Mouse (Mus musculus) midbrain, embryonic 14.5 days (tissue): ENCODE data around the gene Gm9918. TPM values are rescaled to one million over a fixed set of nuclear protein-coding genes. Genes with fewer than 3 reads are reported as not detected.

Experiments
- ATAC-seq: fragments of 200-750 bp; cut with Nextera tagmentation; 2 replicates; pipeline ENCODE4 v1.8.0; 2017; ENCODE audit warnings: moderate number of reproducible peaks, moderate library complexity; ENCODE audit not compliant: low FRiP score, low TSS enrichment
- DNase-seq: peaks from one replicate; pipeline ENCODE4 v3.0.0-alpha.2; 2015
- H3K27ac ChIP-seq: fragments of 300-500 bp; sonication (generic); replicated peaks from 2 replicates; pipeline ENCODE4 v1.5.1; 2014; ENCODE audit warnings: mild to moderate bottlenecking, low read depth, low read length, moderate library complexity
- H3K27me3 ChIP-seq: fragments of 300-500 bp; sonication (generic); 2 replicates; pipeline ENCODE4 v1.6.1; 2014; ENCODE audit warnings: low read length, control low read depth, mixed read lengths; ENCODE audit not compliant: control insufficient read depth, insufficient read depth
- H3K36me3 ChIP-seq: fragments of 300-500 bp; sonication (generic); 2 replicates; pipeline ENCODE4 v1.6.1; 2014; ENCODE audit warnings: low read length, control low read depth; ENCODE audit not compliant: control insufficient read depth, insufficient read depth
- H3K4me1 ChIP-seq: fragments of 300-500 bp; sonication (generic); 2 replicates; pipeline ENCODE4 v1.6.1; 2014; ENCODE audit warnings: mild to moderate bottlenecking, antibody characterized with exemption, low read length, control low read depth; ENCODE audit not compliant: control insufficient read depth, insufficient read depth
- H3K4me2 ChIP-seq: fragments of 300-500 bp; sonication (generic); 2 replicates; pipeline ENCODE4 v1.6.1; 2014; ENCODE audit warnings: mild to moderate bottlenecking, low read length, moderate library complexity
- H3K4me3 ChIP-seq: fragments of 300-500 bp; sonication (generic); replicated peaks from 2 replicates; pipeline ENCODE4 v1.5.1; 2014; ENCODE audit warnings: low read depth, low read length
- H3K9ac ChIP-seq: fragments of 300-500 bp; sonication (generic); replicated peaks from 2 replicates; pipeline ENCODE4 v1.6.1; 2014; ENCODE audit warnings: mild to moderate bottlenecking, low read length, moderate library complexity
- H3K9me3 ChIP-seq: fragments of 300-500 bp; sonication (generic); 2 replicates; pipeline ENCODE4 v1.6.1; 2016; ENCODE audit warnings: low read length, control low read depth, mixed read lengths; ENCODE audit not compliant: control insufficient read depth
- WGBS: fragments of 180-500 bp; shearing (Covaris S2); extraction: QIAGEN DNeasy Blood & Tissue Kit; methylation state at CpG from one replicate; pipeline ENCODE4 v1.1.7; 2014; 5-methylcytosine and 5-hydroxymethylcytosine counted together
- polyA plus RNA-seq: library from polyadenylated mRNA; unstranded; fragments of >200 nt; fragmentation: Nextera tagmentation; extraction: Ambion mirVana; gene quantifications from 2 replicates; pipeline ENCODE4 v1.2.1, GENCODE M21; 2014

Gm9918 gene
- polyA plus RNA-seq, 1 experiment from 2014 or later = not detected

DNA sequence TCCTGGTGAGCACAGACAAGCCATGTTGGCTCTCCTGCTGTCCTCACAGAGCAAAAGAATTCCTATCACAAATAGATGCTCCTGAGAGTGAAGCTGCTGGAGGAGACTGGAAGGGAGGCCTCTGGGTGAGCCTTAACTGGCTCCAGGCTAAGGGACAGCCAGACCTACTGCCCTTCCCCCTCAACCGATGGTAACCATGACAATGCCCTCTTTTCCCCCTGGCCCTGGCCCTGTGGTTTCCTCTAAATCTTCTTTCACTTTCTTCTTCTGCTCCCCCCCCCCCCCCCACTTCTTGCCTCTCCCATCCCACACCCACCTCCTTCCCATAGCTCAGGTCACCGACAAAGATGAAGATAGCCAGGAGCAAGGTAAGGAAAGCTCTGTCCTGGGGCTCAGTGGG, 36.5 kb upstream of the Gm9918 start:
- WGBS = 30% methylated on average over 2 of the region's 2 CpGs
- no peaks in the 10 kb centered on the region for H3K27me3 ChIP-seq
- H3K4me2 ChIP-seq = no peak overlapping the region
- no peak overlapping the region for H3K27ac ChIP-seq
- H3K4me1 ChIP-seq = 0 out of 2 replicates have a peak, but pooled peaks cover 6% of the 10 kb centered on the region
- ATAC-seq (no peak), DNase-seq (no peak)
- no peaks in the 10 kb centered on the region for H3K36me3 ChIP-seq
- H3K9me3 ChIP-seq = no peaks in the 10 kb centered on the region
- H3K9ac ChIP-seq = no peak overlapping the region
- no peak overlapping the region for H3K4me3 ChIP-seq

DNA sequence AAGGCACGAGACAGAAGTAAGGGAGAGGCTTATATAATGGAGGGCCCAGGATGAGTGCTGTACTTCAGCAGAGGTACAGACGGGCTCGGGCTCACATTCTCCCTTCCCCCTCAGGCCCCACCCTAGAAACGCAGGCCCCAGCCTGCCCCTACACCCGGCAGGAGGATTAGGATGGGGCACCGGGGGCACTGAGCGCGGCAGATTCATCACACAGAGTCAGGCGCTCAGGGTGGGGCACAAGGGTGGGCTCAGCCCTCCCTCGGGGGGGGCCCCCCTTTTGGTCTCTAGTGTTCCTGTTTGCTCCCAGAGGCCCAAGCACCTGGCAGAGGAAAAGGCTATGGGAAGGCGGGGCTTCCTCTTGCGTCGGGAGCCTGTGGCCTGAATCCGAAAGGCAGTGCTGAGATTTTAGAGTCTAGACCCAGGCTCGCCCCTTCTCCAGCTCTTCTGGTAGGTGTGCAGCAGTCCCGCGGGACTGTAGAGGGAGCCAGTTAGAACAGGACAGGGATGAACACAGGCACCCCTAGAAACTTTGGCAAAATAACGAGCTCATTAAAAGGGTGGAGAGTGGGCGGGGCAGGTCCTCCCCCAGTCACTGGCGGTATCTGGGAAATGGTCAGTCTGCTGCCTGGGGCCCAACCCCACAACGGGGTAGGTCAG, 34.9 kb upstream of the Gm9918 start:
- no peaks in the 10 kb centered on the region for H3K36me3 ChIP-seq
- H3K9ac ChIP-seq = no peak overlapping the region
- ATAC-seq (no peak; the same call in 1 of the 2 replicates), DNase-seq (no peak)
- no peak overlapping the region for H3K27ac ChIP-seq
- H3K4me2 ChIP-seq = peak overlapping the region; percentile 11
- no peak overlapping the region for H3K4me3 ChIP-seq
- 18% methylated on average over 21 of the region's 21 CpGs for WGBS
- H3K27me3 ChIP-seq = no peaks in the 10 kb centered on the region
- H3K9me3 ChIP-seq = no peaks in the 10 kb centered on the region
- H3K4me1 ChIP-seq = 0 out of 2 replicates have a peak, but pooled peaks cover 6% of the 10 kb centered on the region

DNA sequence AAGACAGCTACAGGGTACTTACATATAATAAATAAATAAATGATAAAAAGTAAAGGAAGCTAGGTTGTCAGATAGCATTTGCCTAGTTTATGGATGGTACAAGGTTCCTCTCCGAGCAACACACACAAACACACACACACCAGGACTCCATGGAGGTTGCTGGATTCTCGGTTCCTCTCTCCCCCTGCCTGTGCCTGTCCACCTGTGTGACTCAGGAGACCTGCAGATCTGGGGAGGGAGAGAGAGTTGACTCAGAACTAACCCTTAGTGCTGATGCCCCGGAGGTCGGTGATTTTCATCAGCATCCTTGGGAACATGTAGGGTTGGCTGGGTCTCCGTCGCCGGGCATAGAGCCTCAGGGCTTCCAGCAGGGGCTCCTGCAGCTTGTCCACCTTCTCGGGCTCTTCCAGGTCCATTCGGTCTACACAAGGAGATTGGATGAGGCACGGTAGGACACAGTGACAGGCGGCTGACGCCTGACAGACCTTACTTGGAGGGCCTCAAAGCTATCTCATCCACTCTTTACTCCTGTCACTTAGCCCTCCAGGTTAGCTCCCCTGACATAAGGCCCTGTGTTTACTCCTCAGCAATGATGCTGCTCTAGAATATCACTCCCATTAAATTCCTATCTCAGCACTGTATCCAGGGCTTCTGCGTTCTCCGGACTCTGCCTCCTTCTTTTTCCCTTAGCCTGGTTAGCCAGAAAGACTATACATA, 31.7 kb upstream of the Gm9918 start:
- ATAC-seq (no peak), DNase-seq (no peak)
- 83% methylated on average over 14 of the region's 14 CpGs for WGBS
- Histone ChIP-seq H3K4me1 (0 out of 2 replicates have a peak, but pooled peaks cover 6% of the 10 kb centered on the region), H3K4me3 (no peak overlapping the region), H3K4me2 (no peak overlapping the region), H3K27me3 (peaks cover 13% of the 10 kb centered on the region), H3K9me3 (no peaks in the 10 kb centered on the region), H3K36me3 (no peaks in the 10 kb centered on the region), H3K9ac (no peak overlapping the region), H3K27ac (no peak overlapping the region)

DNA sequence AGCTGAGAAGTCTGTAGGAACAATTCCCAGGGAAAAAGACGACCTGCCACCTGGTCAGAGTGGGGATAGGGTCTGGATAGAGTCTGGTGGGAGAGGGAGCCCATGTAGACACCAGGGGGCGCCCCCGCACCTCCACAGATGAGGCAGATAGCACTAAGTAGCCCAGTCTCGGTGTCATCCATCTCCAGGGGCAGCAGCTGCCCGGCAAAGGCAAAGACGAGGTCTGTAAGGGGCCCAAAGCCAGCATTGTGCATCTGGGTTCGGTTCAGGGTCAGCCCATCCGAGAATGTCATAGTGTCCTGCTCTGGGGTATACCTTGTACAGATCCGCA, 31.1 kb upstream of the Gm9918 start:
- 9% methylated on average over 9 of the region's 9 CpGs for WGBS
- DNase-seq (peak; percentile 87), ATAC-seq (peak; percentile 63)
- Histone ChIP-seq H3K4me3 (no peak overlapping the region), H3K4me1 (0 out of 2 replicates have a peak, but pooled peaks cover 6% of the 10 kb centered on the region), H3K4me2 (no peak overlapping the region), H3K27ac (no peak overlapping the region), H3K36me3 (no peaks in the 10 kb centered on the region), H3K27me3 (peaks cover 19% of the 10 kb centered on the region), H3K9me3 (no peaks in the 10 kb centered on the region), H3K9ac (no peak overlapping the region)

DNA sequence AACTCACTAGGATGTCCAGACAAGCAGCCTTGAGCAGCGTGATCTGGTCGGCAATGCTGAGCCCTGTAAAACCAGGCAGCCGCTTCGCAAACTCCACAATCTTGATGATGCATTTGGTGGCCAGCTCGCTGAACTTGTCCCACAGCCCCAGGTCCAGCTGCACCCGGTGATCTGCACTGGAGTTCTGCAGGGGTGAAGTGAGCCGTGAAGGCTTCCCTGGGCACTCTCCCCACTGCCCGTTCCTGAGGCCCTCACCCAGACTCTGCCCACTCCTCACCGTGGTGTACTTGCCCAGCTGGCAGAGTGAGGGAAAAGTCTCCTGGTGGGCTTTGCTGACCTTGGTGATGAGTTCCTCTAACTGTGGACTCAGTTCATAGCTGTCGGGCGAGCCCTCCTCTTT, 30.5 kb upstream of the Gm9918 start:
- H3K4me2 ChIP-seq = no peak overlapping the region
- H3K36me3 ChIP-seq = no peaks in the 10 kb centered on the region
- ATAC-seq (no peak), DNase-seq (no peak)
- H3K9me3 ChIP-seq = no peaks in the 10 kb centered on the region
- H3K27ac ChIP-seq = no peak overlapping the region
- peaks cover 25% of the 10 kb centered on the region for H3K27me3 ChIP-seq
- no peak overlapping the region for H3K9ac ChIP-seq
- 0 out of 2 replicates have a peak, but pooled peaks cover 6% of the 10 kb centered on the region for H3K4me1 ChIP-seq
- 75% methylated on average over 11 of the region's 11 CpGs for WGBS
- H3K4me3 ChIP-seq = no peak overlapping the region

DNA sequence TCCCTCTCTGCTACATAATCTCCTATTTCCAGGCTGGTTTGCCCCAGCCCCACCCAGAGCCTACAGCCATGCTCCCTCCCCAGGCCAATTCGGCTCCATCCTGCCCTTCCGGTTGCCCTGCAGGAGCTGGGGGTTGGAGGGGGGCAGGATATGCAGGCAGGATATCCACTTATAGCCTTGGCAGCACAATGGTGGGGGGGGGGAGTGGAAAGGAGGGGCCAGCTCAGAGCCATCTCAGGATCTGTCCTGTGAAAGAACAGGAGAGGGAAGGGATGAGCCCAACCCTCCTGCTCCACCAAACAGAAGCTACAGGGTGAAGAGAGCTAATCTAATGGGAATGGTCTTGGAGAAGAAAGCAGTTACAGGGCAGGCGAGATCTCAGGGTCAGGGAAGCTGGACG, 29.8 kb upstream of the Gm9918 start:
- DNase-seq = no peak

DNA sequence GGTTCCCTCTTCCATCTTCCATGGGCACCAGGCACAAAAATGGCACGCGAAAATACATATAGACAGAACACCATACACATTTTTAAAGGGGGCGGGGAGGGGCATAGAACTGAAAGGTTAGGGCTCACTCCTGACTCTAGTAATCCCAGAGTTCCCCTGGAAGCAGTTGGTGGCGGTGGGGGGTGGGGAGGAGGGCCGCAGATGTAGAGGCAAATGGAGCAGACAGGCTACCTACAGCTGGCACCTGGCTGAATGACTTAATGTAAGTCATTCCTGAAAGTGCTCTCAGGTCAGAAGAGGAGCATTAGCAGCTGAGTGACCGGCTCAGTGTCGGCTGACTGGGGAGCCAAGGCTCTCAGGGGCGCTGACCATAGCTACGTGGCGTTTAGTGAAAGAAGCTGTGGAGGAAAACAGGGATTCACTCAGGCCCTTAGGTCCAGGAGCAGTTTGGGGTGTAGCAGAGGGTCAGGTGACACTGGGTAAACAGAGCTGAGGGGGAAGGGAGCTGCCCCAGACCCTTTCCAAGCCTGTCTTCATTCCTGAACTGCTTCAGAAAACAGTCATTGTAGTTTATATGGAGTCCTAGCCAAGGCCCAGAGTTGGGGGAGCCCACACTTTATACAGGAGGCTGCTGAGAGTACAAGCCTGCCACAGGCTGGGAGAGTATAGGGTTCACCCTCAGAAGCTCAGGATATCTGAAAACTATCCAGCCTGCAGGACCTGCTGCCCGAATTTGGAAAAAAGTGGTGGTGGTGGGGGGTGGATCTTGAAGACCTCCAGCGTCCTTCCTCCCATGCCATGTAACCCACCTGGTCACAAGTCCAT, 27.7 kb upstream of the Gm9918 start:
- Histone ChIP-seq H3K27me3 (peaks cover 40% of the 10 kb centered on the region), H3K36me3 (no peaks in the 10 kb centered on the region), H3K4me1 (peaks cover 12% of the 10 kb centered on the region; the same call in 1 of the 2 replicates), H3K9me3 (no peaks in the 10 kb centered on the region), H3K4me2 (no peak overlapping the region), H3K27ac (no peak overlapping the region), H3K9ac (no peak overlapping the region), H3K4me3 (no peak overlapping the region)
- WGBS = 27% methylated on average over 12 of the region's 12 CpGs
- ATAC-seq (no peak), DNase-seq (no peak)

More for the DNA sequence above, 29.8 kb upstream of the Gm9918 start:
- Histone ChIP-seq H3K27me3 (peaks cover 32% of the 10 kb centered on the region), H3K27ac (no peak overlapping the region), H3K9me3 (no peaks in the 10 kb centered on the region), H3K4me2 (no peak overlapping the region), H3K36me3 (no peaks in the 10 kb centered on the region), H3K4me1 (0 out of 2 replicates have a peak, but pooled peaks cover 1% of the 10 kb centered on the region), H3K4me3 (no peak overlapping the region), H3K9ac (no peak overlapping the region)
- 72% methylated on average over 4 of the region's 4 CpGs for WGBS
- ATAC-seq = no peak

DNA sequence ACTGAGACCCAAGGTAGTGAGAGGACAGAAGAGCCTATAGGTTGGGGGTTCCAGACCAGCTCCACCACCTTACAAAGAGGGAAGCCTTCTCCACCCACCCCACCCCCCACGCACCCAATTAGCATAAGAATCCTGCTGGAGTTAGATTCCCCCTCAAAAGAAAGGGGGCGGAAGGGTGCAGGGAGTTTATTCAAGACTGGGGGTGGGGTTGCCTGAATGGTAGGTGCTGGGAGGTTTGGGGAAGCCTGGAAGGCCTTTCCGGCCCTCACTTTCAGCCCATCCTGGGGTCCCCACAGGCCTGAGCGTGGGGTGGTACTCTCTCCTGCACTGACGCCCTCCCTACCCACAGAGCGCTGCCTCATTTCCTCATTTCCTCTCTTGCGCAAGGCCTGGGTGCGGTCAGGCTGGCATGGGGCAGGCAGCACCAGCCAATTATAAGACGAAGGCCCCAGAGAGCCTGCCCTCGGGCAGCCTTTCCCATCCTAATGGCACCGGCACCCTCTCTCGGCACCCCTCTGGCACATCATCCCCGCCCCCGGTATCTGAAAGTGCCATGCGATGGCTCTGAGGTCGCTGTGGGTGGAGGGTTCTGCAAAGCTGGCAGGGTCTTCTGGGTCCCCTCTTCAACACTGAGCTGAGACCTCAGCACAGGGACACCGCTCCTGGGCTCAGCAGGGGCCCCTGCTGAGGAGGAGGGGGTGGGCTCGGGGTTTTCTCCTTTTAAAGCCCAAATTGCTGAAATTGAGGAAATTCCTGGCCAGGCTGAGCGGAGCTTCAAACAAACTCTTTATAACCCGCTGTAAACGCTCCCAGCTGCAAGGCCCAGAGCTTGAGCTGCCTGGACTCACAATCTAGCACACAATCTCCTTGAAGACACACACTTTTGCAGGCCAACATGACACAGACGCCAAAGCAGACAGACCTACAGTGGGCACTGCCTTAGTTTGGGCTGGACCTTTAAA, 26.9 kb upstream of the Gm9918 start:
- H3K4me3 ChIP-seq = no peak overlapping the region
- DNase-seq (no peak), ATAC-seq (no peak)
- H3K27ac ChIP-seq = no peak overlapping the region
- H3K9me3 ChIP-seq = no peaks in the 10 kb centered on the region
- WGBS = 10% methylated on average over 22 of the region's 22 CpGs
- no peaks in the 10 kb centered on the region for H3K36me3 ChIP-seq
- H3K4me1 ChIP-seq = peaks cover 13% of the 10 kb centered on the region; the same call in 1 of the 2 replicates
- no peak overlapping the region for H3K9ac ChIP-seq
- H3K27me3 ChIP-seq = peaks cover 46% of the 10 kb centered on the region
- H3K4me2 ChIP-seq = peak overlapping the region; percentile 15; the same call in 1 of the 2 replicates
